ENCODE assay signal across 9 mouse cellular contexts in the genomic region with DNA sequence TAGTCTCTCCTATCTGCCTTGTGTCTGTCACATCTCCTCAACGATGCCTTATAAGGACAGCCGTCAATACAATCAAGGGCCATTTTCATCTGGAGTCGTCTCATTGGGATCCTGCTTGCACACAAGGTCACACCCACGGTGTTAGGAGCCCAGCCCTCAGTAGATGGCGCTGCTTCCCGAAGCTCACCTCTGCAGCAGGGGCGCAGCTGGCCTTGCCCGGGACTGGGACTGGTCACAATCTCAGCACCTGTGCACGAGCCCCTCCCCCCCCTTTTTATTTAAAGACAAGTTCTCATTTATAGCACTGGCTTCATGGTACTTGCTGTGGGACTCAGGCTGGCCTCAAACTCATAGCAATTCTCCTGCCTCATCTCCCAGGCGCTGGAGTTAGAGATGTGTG. TPM values are rescaled to one million over a fixed set of nuclear protein-coding genes. Genes with fewer than 3 reads are reported as not detected.
DNase-seq lines count a peak whose midpoint lies in the region; ATAC-seq and TF ChIP-seq lines count a peak whose summit lies in the region.
"Had no signal": no experiment of that assay in that cellular context is flagged by ENCODE, and none has a peak within 500 bp of the region (broad histone marks: within the 10 kb centered on the region; RNA-seq: fewer than 3 reads in every experiment).

No protein-coding gene starts in this region.

- no peak overlapping the region for H3K9ac ChIP-seq in hindbrain, embryonic 14.5 days
- no peak overlapping the region for H3K9ac ChIP-seq in hindbrain, embryonic 16.5 days (ENCODE audit: low read depth, low read length)
- H3K9ac ChIP-seq in heart, embryonic 16.5 days (ENCODE audit: low read length) = no peak overlapping the region
- H3K9ac ChIP-seq in liver, adult 2 months (ENCODE audit: low read depth, low read length) = no peak overlapping the region
- H3K9ac ChIP-seq: midbrain, embryonic 12.5 days had no signal

- no peak overlapping the region for H3K4me3 ChIP-seq in hindbrain, embryonic 14.5 days (replicated peaks; ENCODE audit: low read length)
- H3K4me3 ChIP-seq in hindbrain, embryonic 16.5 days (ENCODE audit: low read length) = no peak overlapping the region
- peak overlapping the region; percentile 49 for H3K4me3 ChIP-seq in E14TG2a.4 (replicated peaks; ENCODE audit: low read length)
- no peak overlapping the region for H3K4me3 ChIP-seq in heart, embryonic 16.5 days (ENCODE audit: low read length)
- no peak overlapping the region for H3K4me3 ChIP-seq in liver, adult 2 months (ENCODE audit: insufficient read depth, low read depth, low read length)
- H3K4me3 ChIP-seq: midbrain, embryonic 12.5 days had no signal

- no peak overlapping the region for H3K4me2 ChIP-seq in hindbrain, embryonic 14.5 days (replicated peaks)
- no peak overlapping the region for H3K4me2 ChIP-seq in hindbrain, embryonic 16.5 days (ENCODE audit: low read length)
- H3K4me2 ChIP-seq in heart, embryonic 16.5 days (ENCODE audit: low read depth, low read length) = no peak overlapping the region
- H3K4me2 ChIP-seq: midbrain, embryonic 12.5 days had no signal

- TF ChIP-seq POLR2A in brain, embryonic 14.5 days (IDR thresholded peaks at IDR 0.05; ENCODE audit: borderline replicate concordance, extremely low read depth, insufficient read depth, insufficient read length, poor library complexity, severe bottlenecking) = no peak
- no peak for TF ChIP-seq POLR2A in liver, adult 2 months (IDR thresholded peaks at IDR 0.05; ENCODE audit: extremely low read depth, insufficient read depth, low read length)

- H3K27me3 ChIP-seq in hindbrain, embryonic 14.5 days (ENCODE audit: control insufficient read depth, insufficient read depth, low read length) = no peaks in the 10 kb centered on the region
- H3K27me3 ChIP-seq in hindbrain, embryonic 16.5 days (replicated peaks; ENCODE audit: control insufficient read depth, insufficient read depth, low read length) = no peaks in the 10 kb centered on the region
- H3K27me3 ChIP-seq in E14TG2a.4 (ENCODE audit: insufficient read depth, low read length) = peaks cover 29% of the 10 kb centered on the region
- peaks cover 13% of the 10 kb centered on the region for H3K27me3 ChIP-seq in heart, embryonic 16.5 days (ENCODE audit: control insufficient read depth, insufficient read depth, low read length)
- no peaks in the 10 kb centered on the region for H3K27me3 ChIP-seq in liver, adult 2 months (ENCODE audit: control insufficient read depth, insufficient read depth, low read length)

- DNase-seq in hindbrain, embryonic 14.5 days (ENCODE audit: low spot score) = peak; percentile 47
- peak; percentile 60 for DNase-seq in brain, embryonic 14.5 days (ENCODE audit: low read depth)
- peak; percentile 38 for DNase-seq in liver, adult 2 months (ENCODE audit: extremely low read depth, low read depth, low spot score)
- peak; percentile 63 for DNase-seq in ovary, postnatal 14 days (ENCODE audit: low spot score)
- peak; percentile 43 for DNase-seq in urinary bladder, postnatal 10 days (ENCODE audit: low spot score)

- H3K36me3 ChIP-seq in hindbrain, embryonic 14.5 days (replicated peaks; ENCODE audit: control insufficient read depth, insufficient read depth) = no peaks in the 10 kb centered on the region
- H3K36me3 ChIP-seq in hindbrain, embryonic 16.5 days (ENCODE audit: control insufficient read depth, insufficient read depth, low read length) = no peaks in the 10 kb centered on the region
- H3K36me3 ChIP-seq in E14TG2a.4 (ENCODE audit: insufficient read depth, low read length) = no peaks in the 10 kb centered on the region
- H3K36me3 ChIP-seq in heart, embryonic 16.5 days (ENCODE audit: control insufficient read depth, insufficient read depth) = no peaks in the 10 kb centered on the region
- no peaks in the 10 kb centered on the region for H3K36me3 ChIP-seq in liver, adult 2 months (ENCODE audit: control insufficient read depth, insufficient read depth, low read length)
- H3K36me3 ChIP-seq: midbrain, embryonic 12.5 days had no signal

- WGBS in hindbrain, embryonic 14.5 days = 18% methylated on average over 10 of the region's 10 CpGs
- 17% methylated on average over 10 of the region's 10 CpGs for WGBS in hindbrain, embryonic 16.5 days
- 14% methylated on average over 10 of the region's 10 CpGs for WGBS in heart, embryonic 16.5 days
- 18% methylated on average over 10 of the region's 10 CpGs for WGBS in liver, adult 2 months

- no peaks in the 10 kb centered on the region for H3K4me1 ChIP-seq in hindbrain, embryonic 14.5 days (replicated peaks; ENCODE audit: control insufficient read depth, insufficient read depth, low read length)
- no peaks in the 10 kb centered on the region for H3K4me1 ChIP-seq in hindbrain, embryonic 16.5 days (ENCODE audit: control insufficient read depth, insufficient read depth, low read depth, low read length)
- H3K4me1 ChIP-seq in E14TG2a.4 (replicated peaks; ENCODE audit: low read depth, low read length) = peaks cover 19% of the 10 kb centered on the region
- peaks cover 2% of the 10 kb centered on the region; the same call in 1 of the 2 replicates for H3K4me1 ChIP-seq in heart, embryonic 16.5 days (ENCODE audit: control insufficient read depth, insufficient read depth, low read length)
- no peaks in the 10 kb centered on the region for H3K4me1 ChIP-seq in liver, adult 2 months (ENCODE audit: control insufficient read depth, insufficient read depth, low read length)
- H3K4me1 ChIP-seq: midbrain, embryonic 12.5 days had no signal

- no peak overlapping the region for H3K27ac ChIP-seq in hindbrain, embryonic 14.5 days
- H3K27ac ChIP-seq in hindbrain, embryonic 16.5 days (ENCODE audit: low read depth, low read length) = no peak overlapping the region
- no peak overlapping the region for H3K27ac ChIP-seq in heart, embryonic 16.5 days (ENCODE audit: low read length)
- no peak overlapping the region for H3K27ac ChIP-seq in liver, adult 2 months (replicated peaks; ENCODE audit: insufficient read depth, low read depth, low read length)
- H3K27ac ChIP-seq: midbrain, embryonic 12.5 days had no signal

- H3K9me3 ChIP-seq in hindbrain, embryonic 14.5 days (ENCODE audit: control insufficient read depth, low read length) = no peaks in the 10 kb centered on the region
- no peaks in the 10 kb centered on the region for H3K9me3 ChIP-seq in hindbrain, embryonic 16.5 days (ENCODE audit: control insufficient read depth, low read length)
- H3K9me3 ChIP-seq in E14TG2a.4 (ENCODE audit: low read length) = no peaks in the 10 kb centered on the region
- no peaks in the 10 kb centered on the region for H3K9me3 ChIP-seq in heart, embryonic 16.5 days (replicated peaks; ENCODE audit: control insufficient read depth, low read length)
- H3K9me3 ChIP-seq: midbrain, embryonic 12.5 days had no signal

- no peak for ATAC-seq in hindbrain, embryonic 14.5 days (ENCODE audit: low FRiP score)
- ATAC-seq in hindbrain, embryonic 16.5 days = no peak
- peak; percentile 61; the same call in 1 of the 2 replicates for ATAC-seq in heart, embryonic 16.5 days (replicated peaks; ENCODE audit: extremely low read depth, insufficient read depth, low FRiP score)

- TF ChIP-seq CTCF in E14TG2a.4 (conservative IDR thresholded peaks at IDR 0.05; ENCODE audit: low read length) = peak; percentile 51
- peak; percentile 68 for TF ChIP-seq CTCF in brain, embryonic 14.5 days (IDR thresholded peaks at IDR 0.05; ENCODE audit: borderline replicate concordance, extremely low read depth, insufficient read depth, insufficient read length)
- peak; percentile 94 for TF ChIP-seq CTCF in liver, adult 2 months (IDR thresholded peaks at IDR 0.05; ENCODE audit: low read depth, low read length)

- no peaks in the 10 kb centered on the region for H3K79me2 ChIP-seq in liver, adult 2 months (ENCODE audit: control insufficient read depth, insufficient read depth, low read length)

RNA-seq across cellular contexts. Expression of gene Emc8, which starts 15.2 kb away (rescaled TPM):
- 113 and 138 TPM in 2 replicates for polyA plus RNA-seq in hindbrain, embryonic 14.5 days (2014; fragmentation: Nextera tagmentation; extraction: Ambion mirVana)
- polyA plus RNA-seq in hindbrain, embryonic 16.5 days (2015; fragmentation: Nextera tagmentation; extraction: Ambion mirVana) = 118 and 124 TPM in 2 replicates
- polyA plus RNA-seq in brain, embryonic 14.5 days (2012; rRNA removed) = 79.7 and 127 TPM in 2 replicates
- polyA plus RNA-seq in heart, embryonic 16.5 days (2015; fragmentation: Nextera tagmentation; extraction: Ambion mirVana) = 164 and 168 TPM in 2 replicates
- total RNA-seq in liver, adult 2 months (2014; rRNA removed) = 6.7 and 11.9 TPM in 2 replicates
- polyA plus RNA-seq in liver, adult 2 months (2012; rRNA removed) = 47.8 and 53.3 TPM in 2 replicates

RNA-seq across cellular contexts. Expression of gene Cox4i1, which starts 15.6 kb away (rescaled TPM):
- 1,174 and 1,254 TPM in 2 replicates for polyA plus RNA-seq in hindbrain, embryonic 14.5 days (2014; fragmentation: Nextera tagmentation; extraction: Ambion mirVana)
- 1,225 and 1,379 TPM in 2 replicates for polyA plus RNA-seq in hindbrain, embryonic 16.5 days (2015; fragmentation: Nextera tagmentation; extraction: Ambion mirVana)
- 976 and 987 TPM in 2 replicates for polyA plus RNA-seq in brain, embryonic 14.5 days (2012; rRNA removed)
- polyA plus RNA-seq in heart, embryonic 16.5 days (2015; fragmentation: Nextera tagmentation; extraction: Ambion mirVana) = 2,414 and 2,430 TPM in 2 replicates
- total RNA-seq in liver, adult 2 months (2014; rRNA removed) = 706 and 858 TPM in 2 replicates
- polyA plus RNA-seq in liver, adult 2 months (2012; rRNA removed) = 1,059 and 1,162 TPM in 2 replicates

RNA-seq across cellular contexts. Expression of gene Gm27021, which starts 15.7 kb away (rescaled TPM):
- polyA plus RNA-seq in hindbrain, embryonic 14.5 days (2014; fragmentation: Nextera tagmentation; extraction: Ambion mirVana) = 4.4 and 10.0 TPM in 2 replicates
- 6.5 and 7.9 TPM in 2 replicates for polyA plus RNA-seq in hindbrain, embryonic 16.5 days (2015; fragmentation: Nextera tagmentation; extraction: Ambion mirVana)
- 3.1 and 3.3 TPM in 2 replicates for polyA plus RNA-seq in brain, embryonic 14.5 days (2012; rRNA removed)
- polyA plus RNA-seq in heart, embryonic 16.5 days (2015; fragmentation: Nextera tagmentation; extraction: Ambion mirVana) = 0.55 TPM in 1 of 2 replicates, not detected in the other
- 1.4 TPM in 1 of 2 replicates, not detected in the other for total RNA-seq in liver, adult 2 months (2014; rRNA removed)
- polyA plus RNA-seq in liver, adult 2 months (2012; rRNA removed) = not detected in 2 replicates

RNA-seq across cellular contexts. Expression of gene 1190005I06Rik, which starts 36.2 kb away (rescaled TPM):
- polyA plus RNA-seq in hindbrain, embryonic 14.5 days (2014; fragmentation: Nextera tagmentation; extraction: Ambion mirVana) = 12.4 and 15.4 TPM in 2 replicates
- polyA plus RNA-seq in hindbrain, embryonic 16.5 days (2015; fragmentation: Nextera tagmentation; extraction: Ambion mirVana) = 18.3 and 20.5 TPM in 2 replicates
- polyA plus RNA-seq in brain, embryonic 14.5 days (2012; rRNA removed) = 6.0 and 7.4 TPM in 2 replicates
- 4.7 and 5.6 TPM in 2 replicates for polyA plus RNA-seq in heart, embryonic 16.5 days (2015; fragmentation: Nextera tagmentation; extraction: Ambion mirVana)
- 12.0 and 21.2 TPM in 2 replicates for total RNA-seq in liver, adult 2 months (2014; rRNA removed)
- 11.9 and 15.3 TPM in 2 replicates for polyA plus RNA-seq in liver, adult 2 months (2012; rRNA removed)

RNA-seq across cellular contexts. Expression of gene Irf8, which starts 52.6 kb away (rescaled TPM):
- polyA plus RNA-seq in hindbrain, embryonic 14.5 days (2014; fragmentation: Nextera tagmentation; extraction: Ambion mirVana) = 3.2 and 5.1 TPM in 2 replicates
- polyA plus RNA-seq in hindbrain, embryonic 16.5 days (2015; fragmentation: Nextera tagmentation; extraction: Ambion mirVana) = 4.2 and 4.8 TPM in 2 replicates
- polyA plus RNA-seq in brain, embryonic 14.5 days (2012; rRNA removed) = 1.4 and 1.7 TPM in 2 replicates
- 19.3 and 22.5 TPM in 2 replicates for polyA plus RNA-seq in heart, embryonic 16.5 days (2015; fragmentation: Nextera tagmentation; extraction: Ambion mirVana)
- 5.5 and 7.6 TPM in 2 replicates for total RNA-seq in liver, adult 2 months (2014; rRNA removed)
- 3.3 and 7.0 TPM in 2 replicates for polyA plus RNA-seq in liver, adult 2 months (2012; rRNA removed)
